Mouse (Mus musculus) heart, postnatal 0 days (tissue): ENCODE measurements at regions not wholly inside any gene's neighbourhood (a gene's known extent, or its start where the extent isn't known, plus 50 kb on each side); places are given as distances from the start of the nearest gene placed in this dataset.
A peak's percentile ranks its signal among the peaks of the same experiment; 100 is the strongest.

Experiments
- ATAC-seq: fragments of 200-750 bp; cut with Nextera tagmentation; 2 replicates; pipeline ENCODE4 v1.8.0; 2017; ENCODE audit warnings: low read depth, moderate number of reproducible peaks, moderate library complexity; ENCODE audit not compliant: insufficient read depth
- DNase-seq: peaks from one replicate; pipeline ENCODE4 v3.0.0-alpha.2; 2016; ENCODE audit warnings: low spot score
- H3K27ac ChIP-seq: fragments of 300-500 bp; sonication (generic); 2 replicates; pipeline ENCODE4 v1.5.1; 2014; ENCODE audit warnings: low read depth, mild to moderate bottlenecking
- H3K27me3 ChIP-seq: fragments of 300-500 bp; sonication (generic); 2 replicates; pipeline ENCODE4 v1.6.1; 2014; ENCODE audit warnings: low read length, mixed read lengths; ENCODE audit not compliant: control insufficient read depth, insufficient read depth
- H3K36me3 ChIP-seq: fragments of 300-500 bp; sonication (generic); replicated peaks from 2 replicates; pipeline ENCODE4 v1.6.1; 2014; ENCODE audit warnings: low read length, mixed read lengths; ENCODE audit not compliant: control insufficient read depth, insufficient read depth
- H3K4me1 ChIP-seq: fragments of 300-500 bp; sonication (generic); 2 replicates; pipeline ENCODE4 v1.6.1; 2014; ENCODE audit warnings: antibody characterized with exemption; ENCODE audit not compliant: control insufficient read depth, insufficient read depth
- H3K4me2 ChIP-seq: fragments of 300-500 bp; sonication (generic); 2 replicates; pipeline ENCODE4 v1.6.1; 2014; ENCODE audit warnings: low read depth, mild to moderate bottlenecking, low read length, moderate library complexity
- H3K4me3 ChIP-seq: fragments of 300-500 bp; sonication (generic); 2 replicates; pipeline ENCODE4 v1.5.1; 2014; ENCODE audit warnings: low read depth, low read length
- H3K9ac ChIP-seq: fragments of 300-500 bp; sonication (generic); replicated peaks from 2 replicates; pipeline ENCODE4 v1.6.1; 2014; ENCODE audit warnings: low read depth, low read length, mixed read lengths
- H3K9me3 ChIP-seq: fragments of 300-500 bp; sonication (generic); replicated peaks from 2 replicates; pipeline ENCODE4 v1.6.1; 2016; ENCODE audit warnings: low read length; ENCODE audit not compliant: control insufficient read depth
- CTCF ChIP-seq: IDR thresholded peaks from 2 replicates; pipeline ENCODE4 v1.5.1; 2016; ENCODE audit warnings: antibody characterized with exemption, control low read depth, low read depth
- EP300 ChIP-seq: IDR thresholded peaks from 2 replicates; pipeline ENCODE4 v1.6.1; 2016; ENCODE audit warnings: antibody characterized with exemption, low read depth
- WGBS: fragments of 180-500 bp; shearing (Covaris S2); extraction: QIAGEN DNeasy Blood & Tissue Kit; methylation state at CpG from one replicate; pipeline ENCODE4 v1.1.7; 2014; 5-methylcytosine and 5-hydroxymethylcytosine counted together

DNA sequence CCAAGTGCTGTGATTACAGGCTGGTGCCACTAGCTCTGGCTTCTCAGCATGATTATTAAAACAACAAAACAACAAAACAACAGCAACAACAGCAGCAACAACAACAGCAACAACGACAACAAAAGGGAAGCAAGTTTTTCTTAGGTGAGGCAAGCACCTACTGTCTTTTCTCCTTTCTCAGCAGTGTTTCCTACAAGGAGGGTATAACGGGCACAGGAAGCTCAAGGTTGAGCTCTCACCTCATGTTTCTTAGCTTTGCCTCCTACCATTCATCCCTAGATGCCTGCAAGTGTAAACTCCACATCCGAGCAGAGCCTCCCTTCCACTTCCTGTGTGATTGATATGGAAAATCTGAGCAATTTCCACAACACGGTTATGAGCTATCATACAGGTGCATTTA, 128.1 kb upstream of the Mpdz start:
- WGBS: 66% methylated on average over 4 of the region's 4 CpGs
- no peaks in the 10 kb centered on the region for H3K27me3 ChIP-seq
- H3K27ac ChIP-seq: no peak overlapping the region
- DNase-seq (no peak), ATAC-seq (no peak)
- H3K4me1 ChIP-seq: peaks cover under 1% of the 10 kb centered on the region; the same call in 1 of the 2 replicates
- H3K4me3 ChIP-seq: no peak overlapping the region
- no peak overlapping the region for H3K9ac ChIP-seq
- H3K9me3 ChIP-seq: no peaks in the 10 kb centered on the region
- no peak overlapping the region for H3K4me2 ChIP-seq
- no peaks in the 10 kb centered on the region for H3K36me3 ChIP-seq
- TF ChIP-seq CTCF (no peak), EP300 (no peak)

DNA sequence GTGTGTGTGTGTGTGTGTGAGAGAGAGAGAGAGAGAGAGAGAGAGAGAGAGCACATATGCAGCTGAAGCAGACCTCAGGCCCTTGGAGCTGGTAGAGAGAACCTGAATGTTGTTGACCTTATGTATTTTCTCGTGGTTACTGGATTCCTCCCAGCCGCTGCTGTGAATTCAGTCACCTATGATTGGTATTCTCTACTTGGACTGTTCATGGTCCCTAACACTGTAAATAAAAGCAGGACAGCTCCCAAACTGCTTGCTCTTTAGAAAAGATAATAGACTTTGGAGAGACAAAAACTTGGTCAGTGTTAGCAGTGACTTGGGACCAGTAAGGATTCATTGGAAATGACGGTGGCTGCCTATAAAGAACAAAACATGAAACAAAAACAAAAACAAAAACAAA, 126.9 kb upstream of the Mpdz start:
- no peak overlapping the region for H3K9ac ChIP-seq
- H3K4me2 ChIP-seq: no peak overlapping the region
- WGBS: 78% methylated on average over 3 of the region's 3 CpGs
- no peak for ATAC-seq
- H3K27ac ChIP-seq: no peak overlapping the region
- no peaks in the 10 kb centered on the region for H3K27me3 ChIP-seq
- DNase-seq: no peak
- no peaks in the 10 kb centered on the region for H3K9me3 ChIP-seq
- H3K4me3 ChIP-seq: no peak overlapping the region
- no peaks in the 10 kb centered on the region for H3K36me3 ChIP-seq
- peaks cover 10% of the 10 kb centered on the region for H3K4me1 ChIP-seq
- TF ChIP-seq EP300: no peak

DNA sequence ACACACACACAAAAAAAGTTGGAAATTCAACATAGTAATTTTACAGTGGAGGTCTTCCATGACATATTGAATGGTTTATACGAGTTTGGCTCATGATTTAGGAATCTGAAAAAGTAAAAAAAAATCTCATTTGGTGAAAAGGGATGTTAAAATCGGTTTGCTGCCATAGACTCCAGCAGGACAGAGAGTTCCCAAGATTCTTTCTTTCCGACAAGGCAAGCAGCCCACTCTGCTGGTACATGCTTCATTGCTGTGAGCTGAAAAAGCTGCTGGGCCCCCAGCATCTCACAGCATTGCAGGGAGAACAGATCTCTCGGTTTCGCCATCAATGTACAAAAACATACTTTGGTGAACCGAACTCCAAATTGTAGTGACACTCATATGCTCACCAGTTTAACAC, 125.8 kb upstream of the Mpdz start:
- Histone ChIP-seq H3K4me2 (no peak overlapping the region), H3K36me3 (no peaks in the 10 kb centered on the region), H3K27me3 (no peaks in the 10 kb centered on the region), H3K9ac (no peak overlapping the region), H3K4me1 (peaks cover 11% of the 10 kb centered on the region), H3K27ac (no peak overlapping the region), H3K4me3 (no peak overlapping the region), H3K9me3 (no peaks in the 10 kb centered on the region)
- ATAC-seq: no peak
- 79% methylated on average over 6 of the region's 6 CpGs for WGBS
- DNase-seq: no peak
- TF ChIP-seq CTCF: no peak

DNA sequence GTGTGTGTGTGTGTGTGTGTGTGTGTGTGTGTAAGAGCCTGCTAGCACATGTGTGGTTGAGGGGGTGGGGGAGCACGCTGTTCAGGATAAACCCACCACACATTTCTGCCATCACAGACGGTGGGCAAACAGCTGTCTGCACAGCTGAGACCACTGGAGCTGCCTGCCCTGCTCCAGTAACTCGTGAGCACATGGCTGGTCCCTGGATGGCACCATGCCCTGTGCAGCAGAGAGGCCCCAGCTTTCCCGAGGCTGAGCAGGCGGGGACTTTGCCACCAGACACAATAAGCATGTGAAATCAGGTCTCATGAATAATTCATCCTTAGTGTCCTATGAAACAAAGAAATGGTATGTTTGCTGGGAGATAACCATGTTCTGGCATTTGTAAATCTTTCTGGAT, 125.3 kb upstream of the Mpdz start:
- H3K36me3 ChIP-seq: no peaks in the 10 kb centered on the region
- DNase-seq: no peak

DNA sequence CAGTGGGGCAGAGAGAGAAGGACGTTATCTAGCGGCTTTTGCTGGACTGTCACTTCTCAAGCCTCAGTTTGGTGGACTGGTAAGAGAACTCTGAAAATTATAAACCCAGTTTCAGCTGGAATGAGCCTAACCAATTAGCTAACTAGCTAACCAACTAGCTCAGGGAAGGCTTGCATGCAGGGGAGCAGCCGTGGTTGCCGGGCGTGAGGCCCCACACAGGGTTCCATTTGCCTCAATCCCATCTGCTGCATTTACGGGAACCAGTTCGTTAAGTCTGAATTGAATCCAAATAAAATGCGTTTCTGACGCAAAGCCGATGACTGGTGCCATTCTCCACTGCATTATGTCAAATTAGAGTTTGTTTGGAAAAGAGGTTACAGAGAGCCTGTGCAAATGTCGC, 123.9 kb upstream of the Mpdz start:
- peaks cover 11% of the 10 kb centered on the region for H3K4me1 ChIP-seq
- H3K27me3 ChIP-seq: no peaks in the 10 kb centered on the region
- ATAC-seq (no peak), DNase-seq (no peak)
- H3K4me3 ChIP-seq: no peak overlapping the region
- TF ChIP-seq EP300: no peak
- no peak for TF ChIP-seq CTCF
- no peak overlapping the region for H3K9ac ChIP-seq
- H3K36me3 ChIP-seq: no peaks in the 10 kb centered on the region
- no peak overlapping the region for H3K27ac ChIP-seq
- 92% methylated on average over 11 of the region's 11 CpGs for WGBS
- no peak overlapping the region for H3K4me2 ChIP-seq
- no peaks in the 10 kb centered on the region for H3K9me3 ChIP-seq

More for the DNA sequence above, 125.3 kb upstream of the Mpdz start:
- Histone ChIP-seq H3K4me3 (no peak overlapping the region), H3K4me1 (peaks cover 11% of the 10 kb centered on the region), H3K27me3 (no peaks in the 10 kb centered on the region), H3K27ac (no peak overlapping the region), H3K4me2 (no peak overlapping the region), H3K9ac (no peak overlapping the region), H3K9me3 (no peaks in the 10 kb centered on the region)
- WGBS: 41% methylated on average over 5 of the region's 5 CpGs
- TF ChIP-seq EP300: no peak
- TF ChIP-seq CTCF: no peak
- peak; percentile 62; the same call in 1 of the 2 replicates for ATAC-seq
